Mouse (Mus musculus) hindbrain, embryonic 11.5 days (tissue): ENCODE measurements around the gene Tbc1d2b. TPM values are rescaled to one million over a fixed set of nuclear protein-coding genes. Genes with fewer than 3 reads are reported as not detected.

Experiments
- ATAC-seq: fragments of 200-750 bp; cut with Nextera tagmentation; 2 replicates; pipeline ENCODE4 v1.8.0; 2017; ENCODE audit warnings: mild to moderate bottlenecking, moderate TSS enrichment, moderate library complexity; ENCODE audit not compliant: low FRiP score
- DNase-seq: peaks from one replicate; pipeline ENCODE4 v3.0.0-alpha.2; 2015; ENCODE audit warnings: low spot score
- H3K27ac ChIP-seq: fragments of 300-500 bp; sonication (generic); 2 replicates; pipeline ENCODE4 v1.5.1; 2014; ENCODE audit warnings: mild to moderate bottlenecking, low read depth, low read length
- H3K27me3 ChIP-seq: fragments of 300-500 bp; sonication (generic); 2 replicates; pipeline ENCODE4 v1.6.1; 2014; ENCODE audit warnings: mild to moderate bottlenecking, low read length, moderate library complexity, mixed read lengths; ENCODE audit not compliant: control insufficient read depth, insufficient read depth
- H3K36me3 ChIP-seq: fragments of 300-500 bp; sonication (generic); 2 replicates; pipeline ENCODE4 v1.6.1; 2014; ENCODE audit warnings: mild to moderate bottlenecking, low read length, moderate library complexity, mixed read lengths; ENCODE audit not compliant: control insufficient read depth, insufficient read depth
- H3K4me1 ChIP-seq: fragments of 300-500 bp; sonication (generic); replicated peaks from 2 replicates; pipeline ENCODE4 v1.6.1; 2014; ENCODE audit warnings: low read length, mixed read lengths; ENCODE audit not compliant: control insufficient read depth, insufficient read depth
- H3K4me2 ChIP-seq: fragments of 300-500 bp; sonication (generic); replicated peaks from 2 replicates; pipeline ENCODE4 v1.6.1; 2014; ENCODE audit warnings: mild to moderate bottlenecking, low read depth, low read length
- H3K4me3 ChIP-seq: fragments of 300-500 bp; sonication (generic); 2 replicates; pipeline ENCODE4 v1.5.1; 2014; ENCODE audit warnings: low read depth, low read length
- H3K9ac ChIP-seq: fragments of 300-500 bp; sonication (generic); 2 replicates; pipeline ENCODE4 v1.6.1; 2014; ENCODE audit warnings: low read depth, low read length
- H3K9me3 ChIP-seq: fragments of 300-500 bp; sonication (generic); 2 replicates; pipeline ENCODE4 v1.6.1; 2016; ENCODE audit warnings: low read length; ENCODE audit not compliant: control insufficient read depth
- WGBS: fragments of 180-500 bp; shearing (Covaris S2); extraction: QIAGEN DNeasy Blood & Tissue Kit; methylation state at CpG from one replicate; pipeline ENCODE4 v1.1.7; 2014; 5-methylcytosine and 5-hydroxymethylcytosine counted together
- polyA plus RNA-seq: library from polyadenylated mRNA; unstranded; fragments of >200 nt; fragmentation: Nextera tagmentation; extraction: Ambion mirVana; gene quantifications from 2 replicates; pipeline ENCODE4 v1.2.1, GENCODE M21; 2014

The Tbc1d2b gene
- polyA plus RNA-seq, 1 experiment from 2014 or later: 8.0 TPM

- H3K9me3 ChIP-seq: no peaks in the 10 kb centered on the region
These were observed 37.6 kb downstream of the Tbc1d2b start for GRCm38 (mm10) chr9:90232781-90233690.

DNA sequence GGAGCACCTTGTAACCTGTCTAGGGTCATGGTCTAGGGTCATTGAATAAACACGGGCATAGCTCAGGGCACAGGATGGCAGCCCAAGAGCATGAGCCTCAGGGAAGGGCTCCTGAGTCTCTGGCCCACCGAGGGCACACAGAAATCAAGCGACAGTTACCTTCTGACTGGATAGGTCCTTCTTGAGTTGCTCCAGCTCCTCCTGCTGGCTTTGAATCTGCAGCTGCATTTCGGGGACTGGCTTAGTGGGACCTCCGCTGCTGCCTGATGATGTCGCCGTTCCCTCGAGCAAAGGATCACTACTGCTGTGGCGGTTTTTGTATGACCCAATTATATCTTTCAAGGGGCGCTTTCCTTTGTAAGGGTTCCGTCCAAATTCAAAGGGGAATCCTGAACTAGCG lies 43.4 kb downstream of the Tbc1d2b start:
- Histone ChIP-seq H3K36me3 (no peaks in the 10 kb centered on the region), H3K4me1 (no peaks in the 10 kb centered on the region), H3K4me2 (no peak overlapping the region), H3K9ac (no peak overlapping the region), H3K27ac (no peak overlapping the region), H3K9me3 (no peaks in the 10 kb centered on the region), H3K4me3 (no peak overlapping the region), H3K27me3 (no peaks in the 10 kb centered on the region)
- WGBS: 84% methylated on average over 12 of the region's 12 CpGs
- ATAC-seq: no peak
- no peak for DNase-seq

More at GRCm38 (mm10) chr9:90232781-90233690, 37.6 kb downstream of the Tbc1d2b start:
- Histone ChIP-seq H3K4me1 (no peaks in the 10 kb centered on the region), H3K4me3 (no peak overlapping the region), H3K9ac (no peak overlapping the region), H3K36me3 (no peaks in the 10 kb centered on the region), H3K27ac (no peak overlapping the region), H3K27me3 (no peaks in the 10 kb centered on the region), H3K4me2 (no peak overlapping the region)
- DNase-seq: no peak
- WGBS: 93% methylated on average over 8 of the region's 8 CpGs
- no peak for ATAC-seq

GRCm38 (mm10) chr9:90226742-90227096 lies 43.9 kb downstream of the Tbc1d2b start:
- H3K4me3 ChIP-seq: no peak overlapping the region
- ATAC-seq: no peak
- no peaks in the 10 kb centered on the region for H3K36me3 ChIP-seq
- H3K4me1 ChIP-seq: no peaks in the 10 kb centered on the region
- H3K4me2 ChIP-seq: no peak overlapping the region
- no peak overlapping the region for H3K9ac ChIP-seq
- no peak for DNase-seq
- 93% methylated on average over 2 of the region's 2 CpGs for WGBS
- no peaks in the 10 kb centered on the region for H3K9me3 ChIP-seq
- no peak overlapping the region for H3K27ac ChIP-seq
- no peaks in the 10 kb centered on the region for H3K27me3 ChIP-seq

GRCm38 (mm10) chr9:90226081-90226741 lies 44.4 kb downstream of the Tbc1d2b start:
- Histone ChIP-seq H3K9ac (no peak overlapping the region), H3K27ac (no peak overlapping the region), H3K4me1 (no peaks in the 10 kb centered on the region), H3K4me2 (no peak overlapping the region), H3K4me3 (no peak overlapping the region), H3K27me3 (no peaks in the 10 kb centered on the region), H3K36me3 (no peaks in the 10 kb centered on the region), H3K9me3 (no peaks in the 10 kb centered on the region)
- WGBS: 91% methylated on average over 21 of the region's 21 CpGs
- DNase-seq: no peak
- no peak for ATAC-seq

DNA sequence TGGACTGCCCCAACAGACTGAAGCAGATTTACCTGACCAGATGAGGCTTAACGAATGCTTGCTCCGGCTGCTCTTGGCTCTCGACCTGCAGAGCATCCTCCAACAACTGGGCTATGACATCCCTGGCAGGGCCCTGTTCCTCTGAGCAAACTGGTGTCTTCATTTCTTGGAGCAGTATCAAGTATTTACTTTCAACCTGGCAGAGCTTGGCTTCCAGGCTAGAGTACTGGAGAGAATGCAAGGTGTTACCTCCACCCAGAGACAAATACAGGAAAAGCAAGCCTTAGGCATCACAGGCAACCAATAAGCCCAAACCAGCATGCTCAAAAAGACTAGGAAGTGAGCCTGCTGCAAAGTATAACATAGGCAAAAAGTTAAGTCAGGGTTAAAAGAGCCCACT lies 48.3 kb downstream of the Tbc1d2b start:
- 86% methylated on average over 3 of the region's 3 CpGs for WGBS
- Histone ChIP-seq H3K27ac (no peak overlapping the region), H3K9me3 (no peaks in the 10 kb centered on the region), H3K4me1 (no peaks in the 10 kb centered on the region), H3K36me3 (no peaks in the 10 kb centered on the region), H3K9ac (no peak overlapping the region), H3K27me3 (no peaks in the 10 kb centered on the region), H3K4me2 (no peak overlapping the region), H3K4me3 (no peak overlapping the region)
- DNase-seq: no peak
- ATAC-seq: no peak

DNA sequence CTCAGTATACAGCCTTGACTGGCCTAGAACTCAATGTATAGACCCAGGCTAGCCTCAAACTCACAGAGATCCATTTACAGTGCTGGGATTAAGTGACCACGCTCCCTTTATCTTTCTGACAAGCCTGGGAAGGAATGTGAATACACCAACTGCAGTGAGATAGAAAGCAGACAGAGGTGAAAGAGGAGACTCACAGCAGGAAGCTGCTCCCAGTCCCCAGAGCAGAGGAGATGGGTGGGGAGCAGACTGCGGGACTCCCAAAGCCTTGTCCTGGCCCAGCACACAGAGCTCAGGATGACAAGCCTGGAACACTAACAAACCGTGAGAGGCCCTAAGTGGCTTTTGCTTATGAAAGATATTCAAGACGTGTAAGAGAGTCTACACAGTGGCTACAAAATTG lies 53.1 kb downstream of the Tbc1d2b start:
- Histone ChIP-seq H3K27me3 (no peaks in the 10 kb centered on the region), H3K4me3 (no peak overlapping the region), H3K9me3 (no peaks in the 10 kb centered on the region), H3K9ac (no peak overlapping the region), H3K4me2 (no peak overlapping the region), H3K36me3 (no peaks in the 10 kb centered on the region), H3K4me1 (no peaks in the 10 kb centered on the region), H3K27ac (no peak overlapping the region)
- ATAC-seq (no peak), DNase-seq (no peak)
- 42% methylated on average over 4 of the region's 4 CpGs for WGBS

DNA sequence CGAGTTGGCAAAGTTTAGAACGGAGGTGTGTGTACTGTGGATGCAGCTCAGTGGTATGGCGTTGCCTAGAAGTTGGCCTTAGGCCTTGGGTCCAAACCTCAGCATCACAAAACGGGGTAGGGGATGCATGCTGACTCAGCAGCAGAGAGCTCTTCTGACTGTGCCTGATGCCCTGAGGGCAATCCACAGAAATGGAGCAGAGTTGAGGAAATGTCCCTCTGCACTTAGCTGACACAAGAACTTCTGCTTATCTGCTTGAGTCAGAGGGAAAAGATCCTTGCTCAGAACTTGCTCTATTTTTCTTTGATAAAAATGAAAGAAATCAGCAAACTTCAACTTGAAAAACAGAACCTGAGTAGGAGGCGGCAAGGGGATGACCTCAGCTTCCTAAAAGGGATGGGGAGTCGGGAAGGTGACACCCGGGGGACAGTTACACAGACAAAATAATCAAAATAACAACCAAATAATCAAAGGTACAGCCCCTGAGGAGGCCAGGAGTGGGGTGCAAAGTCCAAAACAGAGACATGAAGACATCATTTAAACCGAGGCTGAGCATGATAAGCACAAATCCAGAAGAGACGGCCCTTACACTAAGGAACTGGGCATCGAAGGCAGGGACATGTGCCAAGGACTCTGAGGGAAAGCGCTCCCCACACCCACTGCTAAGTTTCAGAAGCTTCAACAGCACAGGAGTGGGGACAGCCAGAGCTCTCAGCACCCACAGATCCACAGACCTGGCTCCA lies 54.2 kb downstream of the Tbc1d2b start:
- ATAC-seq (no peak), DNase-seq (no peak)
- Histone ChIP-seq H3K4me3 (no peak overlapping the region), H3K27ac (no peak overlapping the region), H3K9ac (no peak overlapping the region), H3K36me3 (no peaks in the 10 kb centered on the region), H3K4me2 (no peak overlapping the region), H3K27me3 (no peaks in the 10 kb centered on the region), H3K9me3 (no peaks in the 10 kb centered on the region), H3K4me1 (no peaks in the 10 kb centered on the region)
- 84% methylated on average over 11 of the region's 11 CpGs for WGBS

DNA sequence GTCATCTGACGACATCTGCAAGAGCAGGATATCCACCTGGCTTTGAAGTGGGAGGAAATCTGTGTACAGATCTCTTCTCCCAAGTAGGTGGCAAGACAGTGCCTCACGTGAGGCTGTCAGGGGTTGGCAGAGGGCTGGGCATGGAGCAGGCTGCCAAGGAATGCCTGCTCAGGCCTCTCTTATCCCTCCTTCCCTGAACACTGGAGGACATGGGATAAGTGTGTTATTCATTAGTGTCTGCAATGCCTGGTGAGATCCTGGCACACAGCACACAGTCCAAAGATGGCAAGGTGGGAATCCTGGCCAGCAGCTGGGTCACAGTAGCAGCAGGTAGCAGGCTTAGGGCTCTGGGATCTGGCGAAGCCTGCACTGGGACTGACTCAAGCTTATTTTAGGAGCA lies 57.5 kb downstream of the Tbc1d2b start:
- no peaks in the 10 kb centered on the region for H3K9me3 ChIP-seq
- no peak overlapping the region for H3K9ac ChIP-seq
- no peaks in the 10 kb centered on the region for H3K36me3 ChIP-seq
- no peak overlapping the region for H3K4me2 ChIP-seq
- no peak for DNase-seq
- no peak overlapping the region for H3K4me3 ChIP-seq
- WGBS: 86% methylated on average over 3 of the region's 3 CpGs
- H3K27me3 ChIP-seq: no peaks in the 10 kb centered on the region
- H3K4me1 ChIP-seq: no peaks in the 10 kb centered on the region
- no peak overlapping the region for H3K27ac ChIP-seq
- ATAC-seq: no peak
